Comparison of ENCODE assay signal across 8 mouse cellular contexts in the genomic region with DNA sequence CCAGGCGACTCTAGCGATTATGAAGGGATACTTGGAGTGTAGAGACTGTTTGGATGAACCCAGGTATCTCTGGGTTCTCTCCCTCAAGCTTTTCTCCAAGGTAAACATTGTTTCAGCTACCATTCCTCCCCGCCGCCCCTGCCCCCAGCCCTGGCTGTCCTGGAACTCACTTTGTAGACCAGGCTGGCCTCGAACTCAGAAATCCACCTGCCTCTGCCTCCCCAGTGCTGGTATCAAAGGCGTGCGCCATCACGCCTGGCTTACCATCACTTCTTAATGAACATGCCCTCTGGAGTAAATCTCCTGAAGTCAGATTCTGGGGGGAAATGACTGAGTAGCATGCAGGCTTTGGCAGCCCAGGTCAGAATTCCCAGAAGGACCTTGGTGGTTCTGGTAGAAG. TPM values are rescaled to one million over a fixed set of nuclear protein-coding genes. Genes with fewer than 3 reads are reported as not detected.
DNase-seq lines count a peak whose midpoint lies in the region; ATAC-seq and TF ChIP-seq lines count a peak whose summit lies in the region.

A gene (minus strand): TSS at position 293 of the 400 bp plus-strand sequence.

- peaks cover 62% of the 10 kb centered on the region for H3K36me3 ChIP-seq in G1E (replicated peaks)
- H3K36me3 ChIP-seq in forebrain, embryonic 13.5 days (ENCODE audit: poor library complexity, severe bottlenecking) = peaks cover 47% of the 10 kb centered on the region
- peaks cover 26% of the 10 kb centered on the region for H3K36me3 ChIP-seq in liver, embryonic 11.5 days (ENCODE audit: control insufficient read depth, insufficient read depth, low read length)
- peaks cover 14% of the 10 kb centered on the region for H3K36me3 ChIP-seq in stomach, embryonic 16.5 days (ENCODE audit: control insufficient read depth, insufficient read depth, low read length)

- H3K4me3 ChIP-seq in G1E (ENCODE audit: low read depth, low read length) = peak within 1 kb of the TSS; percentile 79
- H3K4me3 ChIP-seq in forebrain, embryonic 13.5 days = peak within 1 kb of the TSS; percentile 100
- H3K4me3 ChIP-seq in liver, embryonic 11.5 days (ENCODE audit: low read depth, low read length) = peak within 1 kb of the TSS; percentile 94
- H3K4me3 ChIP-seq in stomach, embryonic 16.5 days (replicated peaks; ENCODE audit: low read length) = peak within 1 kb of the TSS; percentile 94

- no peak for ATAC-seq in G1E (ENCODE audit: extremely low read depth, insufficient number of reproducible peaks, low FRiP score, poor library complexity, severe bottlenecking)
- ATAC-seq in forebrain, embryonic 13.5 days = no peak
- ATAC-seq in hematopoietic stem cell, adult 5-6 weeks (replicated peaks in 1 of 2; ENCODE audit: insufficient read depth in 1 of 2, low FRiP score in 2 of 2, low TSS enrichment in 1 of 2, low read depth in 1 of 2, poor library complexity in 2 of 2, severe bottlenecking in 2 of 2) = no peak
- no peak for ATAC-seq in liver, embryonic 11.5 days (replicated peaks; ENCODE audit: low FRiP score)
- ATAC-seq in stomach, embryonic 16.5 days (ENCODE audit: insufficient read depth, low FRiP score) = no peak

- H3K4me1 ChIP-seq in G1E (ENCODE audit: insufficient read depth, low read depth, low read length) = peaks cover 34% of the 10 kb centered on the region
- H3K4me1 ChIP-seq in forebrain, embryonic 13.5 days = peaks cover 35% of the 10 kb centered on the region
- H3K4me1 ChIP-seq in liver, embryonic 11.5 days (replicated peaks; ENCODE audit: control insufficient read depth, insufficient read depth, low read length) = peaks cover 19% of the 10 kb centered on the region
- H3K4me1 ChIP-seq in stomach, embryonic 16.5 days (ENCODE audit: control insufficient read depth, insufficient read depth, low read length) = peaks cover 16% of the 10 kb centered on the region

- H3K9ac ChIP-seq in forebrain, embryonic 13.5 days = peak within 1 kb of the TSS; percentile 99
- H3K9ac ChIP-seq in liver, embryonic 11.5 days (ENCODE audit: low read depth, low read length) = peak within 1 kb of the TSS; percentile 92
- H3K9ac ChIP-seq in stomach, embryonic 16.5 days (ENCODE audit: low read length) = peak within 1 kb of the TSS; percentile 99

- peak within 1 kb of the TSS; percentile 85 for H3K4me2 ChIP-seq in forebrain, embryonic 13.5 days
- H3K4me2 ChIP-seq in liver, embryonic 11.5 days = peak within 1 kb of the TSS; percentile 92
- peak within 1 kb of the TSS; percentile 76 for H3K4me2 ChIP-seq in stomach, embryonic 16.5 days (ENCODE audit: low read depth, low read length)

- H3K9me3 ChIP-seq in G1E (replicated peaks) = no peaks in the 10 kb centered on the region
- H3K9me3 ChIP-seq in forebrain, embryonic 13.5 days (replicated peaks) = no peaks in the 10 kb centered on the region
- H3K9me3 ChIP-seq in liver, embryonic 11.5 days (ENCODE audit: control insufficient read depth, low read length) = no peaks in the 10 kb centered on the region
- no peaks in the 10 kb centered on the region for H3K9me3 ChIP-seq in stomach, embryonic 16.5 days (replicated peaks; ENCODE audit: control insufficient read depth, low read length)

- no peaks in the 10 kb centered on the region for H3K27me3 ChIP-seq in G1E (ENCODE audit: insufficient read depth, low read length)
- no peaks in the 10 kb centered on the region for H3K27me3 ChIP-seq in forebrain, embryonic 13.5 days
- H3K27me3 ChIP-seq in liver, embryonic 11.5 days (replicated peaks; ENCODE audit: control insufficient read depth, insufficient read depth, low read length) = no peaks in the 10 kb centered on the region
- H3K27me3 ChIP-seq in stomach, embryonic 16.5 days (ENCODE audit: control insufficient read depth, insufficient read depth, low read length) = no peaks in the 10 kb centered on the region

- 55% methylated on average over 8 of the region's 8 CpGs for WGBS in forebrain, embryonic 13.5 days
- 49% methylated on average over 8 of the region's 8 CpGs for WGBS in liver, embryonic 11.5 days
- 38% methylated on average over 8 of the region's 8 CpGs for WGBS in stomach, embryonic 16.5 days

- DNase-seq in cerebellum, adult 9-10 months = peak; percentile 51
- no peak for DNase-seq in cerebellum, adult 8-10 months
- DNase-seq in G1E (ENCODE audit: low spot score) = no peak
- DNase-seq in liver, embryonic 11.5 days (ENCODE audit: low spot score) = no peak
- no peak for DNase-seq in kidney, adult 8-10 months

- no peak for TF ChIP-seq CTCF in G1E (IDR thresholded peaks at IDR 0.05; ENCODE audit: low read depth, low read length)

- H3K27ac ChIP-seq in forebrain, embryonic 13.5 days = peak within 1 kb of the TSS; percentile 99
- H3K27ac ChIP-seq in liver, embryonic 11.5 days (ENCODE audit: low read depth, low read length) = peak within 1 kb of the TSS; percentile 99
- H3K27ac ChIP-seq in stomach, embryonic 16.5 days (ENCODE audit: low read length) = peak within 1 kb of the TSS; percentile 99

RNA-seq across cellular contexts. Expression of the gene that starts here (rescaled TPM):
- total RNA-seq in G1E (2014; fragmentation: Nextera tagmentation) = 54.5 and 72.7 TPM in 2 replicates
- total RNA-seq in G1E (2017) = 69.9 and 84.5 TPM in 2 replicates
- 10.3 and 10.4 TPM in 2 replicates for polyA plus RNA-seq in G1E (2012)
- 157 and 164 TPM in 2 replicates for polyA plus RNA-seq in forebrain, embryonic 13.5 days (2015; fragmentation: Nextera tagmentation; extraction: Ambion mirVana)
- 48.6 and 59.9 TPM in 2 replicates for total RNA-seq in hematopoietic stem cell, adult 5-6 weeks (2017)
- 131 and 146 TPM in 2 replicates for polyA plus RNA-seq in liver, embryonic 11.5 days (2014; fragmentation: Nextera tagmentation; extraction: Ambion mirVana)
- polyA plus RNA-seq in stomach, embryonic 16.5 days (2015; fragmentation: Nextera tagmentation; extraction: Ambion mirVana) = 102 and 103 TPM in 2 replicates
